Mouse (Mus musculus): ENCODE results near the gene Rtl1.

- TF ChIP-seq POLR2A (IDR thresholded peaks at IDR 0.05; ENCODE audit: low read depth, low read length) = no peak
- no peak for TF ChIP-seq CTCF (IDR thresholded peaks at IDR 0.05; ENCODE audit: extremely low read depth, insufficient read depth, insufficient read length, insufficient replicate concordance)
These were observed 31.9 kb upstream of the Rtl1 start for GRCm38 (mm10) chr12:109632035-109632434.

Measured in spleen, adult 2 months (tissue).